Mouse (Mus musculus) neural tube, embryonic 13.5 days (tissue): ENCODE measurements around the gene Caln1. TPM values are rescaled to one million over a fixed set of nuclear protein-coding genes. Genes with fewer than 3 reads are reported as not detected.

Experiments
- ATAC-seq: fragments of 200-750 bp; cut with Nextera tagmentation; 2 replicates; pipeline ENCODE4 v1.8.0; 2017; ENCODE audit warnings: low read depth, mild to moderate bottlenecking, moderate TSS enrichment, moderate library complexity
- H3K27ac ChIP-seq: fragments of 300-500 bp; sonication (generic); replicated peaks from 2 replicates; pipeline ENCODE4 v1.5.1; 2015; ENCODE audit warnings: moderate library complexity, mild to moderate bottlenecking, inconsistent platforms
- H3K27me3 ChIP-seq: fragments of 300-500 bp; sonication (generic); 2 replicates; pipeline ENCODE4 v1.6.1; 2015; ENCODE audit warnings: mild to moderate bottlenecking, inconsistent platforms
- H3K36me3 ChIP-seq: fragments of 300-500 bp; sonication (generic); 2 replicates; pipeline ENCODE4 v1.6.1; 2015; ENCODE audit warnings: mild to moderate bottlenecking, inconsistent platforms
- H3K4me1 ChIP-seq: fragments of 300-500 bp; sonication (generic); replicated peaks from 2 replicates; pipeline ENCODE4 v1.6.1; 2015; ENCODE audit warnings: inconsistent platforms
- H3K4me2 ChIP-seq: fragments of 300-500 bp; sonication (generic); 2 replicates; pipeline ENCODE4 v1.6.1; 2015; ENCODE audit warnings: inconsistent platforms, mild to moderate bottlenecking, moderate library complexity
- H3K4me3 ChIP-seq: fragments of 300-500 bp; sonication (generic); 2 replicates; pipeline ENCODE4 v1.5.1; 2015; ENCODE audit warnings: mild to moderate bottlenecking, inconsistent platforms
- H3K9ac ChIP-seq: fragments of 300-500 bp; sonication (generic); 2 replicates; pipeline ENCODE4 v1.6.1; 2015; ENCODE audit warnings: moderate library complexity, mild to moderate bottlenecking, inconsistent platforms
- H3K9me3 ChIP-seq: fragments of 300-500 bp; sonication (generic); 2 replicates; pipeline ENCODE4 v1.6.1; 2016; ENCODE audit warnings: inconsistent platforms
- WGBS: fragments of 180-500 bp; shearing (Covaris S2); methylation state at CpG from one replicate; pipeline ENCODE4 v1.1.7; 2015; 5-methylcytosine and 5-hydroxymethylcytosine counted together
- polyA plus RNA-seq: library from polyadenylated mRNA; unstranded; fragments of >200 nt; fragmentation: Nextera tagmentation; extraction: Ambion mirVana; gene quantifications from 2 replicates; pipeline ENCODE4 v1.2.1, GENCODE M21; 2015

Caln1 gene
- polyA plus RNA-seq, 1 experiment from 2014 or later = 10.5 TPM

- H3K4me3 ChIP-seq = no peak overlapping the region
- no peaks in the 10 kb centered on the region; the same call in 1 of the 2 replicates for H3K9me3 ChIP-seq
- H3K4me2 ChIP-seq = no peak overlapping the region
- peaks cover 26% of the 10 kb centered on the region for H3K4me1 ChIP-seq
- no peak overlapping the region for H3K27ac ChIP-seq
- peaks cover 5% of the 10 kb centered on the region; the same call in 1 of the 2 replicates for H3K36me3 ChIP-seq
- H3K27me3 ChIP-seq = no peaks in the 10 kb centered on the region
- no peak for ATAC-seq
- WGBS = 46% methylated on average over 5 of the region's 5 CpGs
- no peak overlapping the region for H3K9ac ChIP-seq
Observed at GRCm38 (mm10) chr5:130891735-130892134, 522.5 kb downstream of the Caln1 start.

GRCm38 (mm10) chr5:130895991-130896390 is 526.7 kb downstream of the Caln1 start:
- H3K36me3 ChIP-seq = peaks cover 5% of the 10 kb centered on the region; the same call in 1 of the 2 replicates
- no peak overlapping the region for H3K4me2 ChIP-seq
- H3K4me3 ChIP-seq = no peak overlapping the region
- H3K27ac ChIP-seq = no peak overlapping the region
- H3K9ac ChIP-seq = no peak overlapping the region
- H3K9me3 ChIP-seq = no peaks in the 10 kb centered on the region; the same call in 1 of the 2 replicates
- no peak for ATAC-seq
- no peaks in the 10 kb centered on the region for H3K27me3 ChIP-seq
- WGBS = 93% methylated on average over 3 of the region's 3 CpGs
- H3K4me1 ChIP-seq = peaks cover 14% of the 10 kb centered on the region

Other genes starting within 250 kb of the Caln1 start
- gene Kctd7, start 224.6 kb upstream of the Caln1 start, polyA plus RNA-seq = 15.1 and 16.7 TPM in 2 replicates
- 36.4 and 36.6 TPM in 2 replicates for gene Rabgef1, start 197.7 kb upstream of the Caln1 start, polyA plus RNA-seq
- 25.9 TPM in 2 replicates for gene Tmem248, start 152.4 kb upstream of the Caln1 start, polyA plus RNA-seq
- 64.1 and 66.3 TPM in 2 replicates for gene Sbds, start 113.9 kb upstream of the Caln1 start, polyA plus RNA-seq
- gene Tyw1, start 113.8 kb upstream of the Caln1 start, polyA plus RNA-seq = 23.2 and 27.0 TPM in 2 replicates
- not detected in 2 replicates for gene A330070K13Rik, start 15.2 kb downstream of the Caln1 start, polyA plus RNA-seq